Mouse (Mus musculus) stomach, embryonic 15.5 days (tissue): Measurements from ENCODE around the gene Inmt. TPM values are rescaled to one million over a fixed set of nuclear protein-coding genes. Genes with fewer than 3 reads are reported as not detected.

Source experiments
- ATAC-seq: fragments of 200-750 bp; cut with Nextera tagmentation; 2 replicates; pipeline ENCODE4 v1.8.0; 2017; ENCODE audit warnings: low read depth, moderate number of reproducible peaks, moderate TSS enrichment; ENCODE audit not compliant: insufficient read depth, low FRiP score
- H3K27ac ChIP-seq: fragments of 300-500 bp; sonication (generic); 2 replicates; pipeline ENCODE4 v1.5.1; 2015; ENCODE audit warnings: mild to moderate bottlenecking, inconsistent platforms
- H3K27me3 ChIP-seq: fragments of 300-500 bp; sonication (generic); replicated peaks from 2 replicates; pipeline ENCODE4 v1.6.1; 2015; ENCODE audit warnings: inconsistent platforms
- H3K36me3 ChIP-seq: fragments of 300-500 bp; sonication (generic); 2 replicates; pipeline ENCODE4 v1.6.1; 2015; ENCODE audit warnings: inconsistent platforms
- H3K4me1 ChIP-seq: fragments of 300-500 bp; sonication (generic); 2 replicates; pipeline ENCODE4 v1.6.1; 2015; ENCODE audit warnings: inconsistent platforms
- H3K4me2 ChIP-seq: fragments of 300-500 bp; sonication (generic); 2 replicates; pipeline ENCODE4 v1.6.1; 2015; ENCODE audit warnings: mild to moderate bottlenecking, inconsistent platforms
- H3K4me3 ChIP-seq: fragments of 300-500 bp; sonication (generic); replicated peaks from 2 replicates; pipeline ENCODE4 v1.5.1; 2015; ENCODE audit warnings: inconsistent platforms
- H3K9ac ChIP-seq: fragments of 300-500 bp; sonication (generic); 2 replicates; pipeline ENCODE4 v1.6.1; 2015; ENCODE audit warnings: inconsistent platforms
- H3K9me3 ChIP-seq: fragments of 300-500 bp; sonication (generic); 2 replicates; pipeline ENCODE4 v1.6.1; 2016; ENCODE audit warnings: inconsistent platforms
- WGBS: fragments of 180-500 bp; shearing (Covaris S2); methylation state at CpG from one replicate; pipeline ENCODE4 v1.1.7; 2015; 5-methylcytosine and 5-hydroxymethylcytosine counted together
- polyA plus RNA-seq: library from polyadenylated mRNA; unstranded; fragments of >200 nt; fragmentation: Nextera tagmentation; extraction: Ambion mirVana; gene quantifications from 2 replicates; pipeline ENCODE4 v1.2.1, GENCODE M21; 2015

Gene Inmt
- polyA plus RNA-seq, 1 experiment from 2014 or later, result 0.12 TPM

DNA sequence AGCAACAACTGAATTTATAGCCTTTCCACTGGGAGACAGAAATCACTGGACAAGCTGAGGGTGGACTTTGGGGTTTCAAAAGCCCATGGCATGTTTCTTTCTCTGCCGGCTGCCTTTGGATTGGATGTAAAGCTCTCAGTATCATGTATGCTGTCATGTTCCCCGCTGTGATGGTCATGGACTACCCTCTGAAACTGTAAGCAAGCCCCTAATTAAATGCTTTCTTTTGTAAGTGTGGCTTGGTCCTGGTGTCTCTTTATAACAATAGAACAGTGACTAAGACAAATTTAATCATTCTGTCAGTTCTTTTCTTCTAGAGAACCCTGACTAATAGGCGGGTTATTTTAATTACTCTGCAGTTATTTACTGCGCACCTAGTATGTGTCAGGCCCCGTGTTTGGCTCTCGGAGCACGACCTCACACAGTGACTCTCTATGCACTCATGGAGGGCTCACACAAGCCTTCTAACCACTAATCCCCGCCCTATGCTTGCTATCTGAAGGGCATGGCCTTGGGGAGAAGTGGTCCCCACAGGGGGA lies 11.7 kb downstream of the Inmt start:
- 84% methylated on average over 8 of the region's 8 CpGs for WGBS
- Histone ChIP-seq H3K4me3 (no peak overlapping the region), H3K4me2 (no peak overlapping the region), H3K27ac (no peak overlapping the region), H3K36me3 (no peaks in the 10 kb centered on the region), H3K9ac (no peak overlapping the region), H3K9me3 (no peaks in the 10 kb centered on the region), H3K27me3 (no peaks in the 10 kb centered on the region), H3K4me1 (no peaks in the 10 kb centered on the region)
- ATAC-seq, result no peak

DNA sequence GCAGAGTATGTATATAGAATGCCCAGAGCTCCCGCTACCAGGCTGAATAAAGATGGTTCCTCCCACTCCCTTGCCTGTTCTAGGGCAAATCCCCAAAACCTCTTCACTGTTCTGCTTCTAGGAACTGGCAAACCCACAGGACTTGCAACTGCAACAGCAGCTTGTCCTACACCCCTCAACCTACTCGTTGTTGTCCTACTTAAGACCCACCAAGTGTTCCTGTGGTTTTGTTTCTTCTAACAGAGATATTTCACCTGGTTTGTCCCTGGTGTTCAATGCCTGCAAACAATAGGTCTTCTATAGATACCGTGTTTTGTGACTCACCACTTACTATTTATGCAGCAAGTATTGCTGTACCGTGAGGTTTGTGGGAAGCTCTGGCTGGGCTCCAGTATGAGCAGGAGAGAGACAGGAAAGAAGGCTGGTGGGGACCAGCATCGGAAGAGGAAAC lies 13.5 kb downstream of the Inmt start:
- Histone ChIP-seq H3K9me3 (no peaks in the 10 kb centered on the region), H3K27me3 (no peaks in the 10 kb centered on the region), H3K27ac (no peak overlapping the region), H3K4me2 (no peak overlapping the region), H3K9ac (no peak overlapping the region), H3K4me1 (no peaks in the 10 kb centered on the region), H3K36me3 (no peaks in the 10 kb centered on the region), H3K4me3 (no peak overlapping the region)
- no peak for ATAC-seq
- 75% methylated on average over 5 of the region's 5 CpGs for WGBS

- Histone ChIP-seq H3K9me3 (no peaks in the 10 kb centered on the region), H3K27me3 (no peaks in the 10 kb centered on the region)
Observed at GRCm38 (mm10) chr6:55159256-55159655, 15.6 kb downstream of the Inmt start.

GRCm38 (mm10) chr6:55152226-55152625 lies 22.6 kb downstream of the Inmt start:
- 91% methylated on average over 3 of the region's 3 CpGs for WGBS

More at GRCm38 (mm10) chr6:55159256-55159655, 15.6 kb downstream of the Inmt start:
- Histone ChIP-seq H3K4me1 (no peaks in the 10 kb centered on the region), H3K27ac (no peak overlapping the region), H3K9ac (no peak overlapping the region), H3K36me3 (no peaks in the 10 kb centered on the region), H3K4me2 (no peak overlapping the region), H3K4me3 (no peak overlapping the region)
- 70% methylated on average over 1 of the region's 1 CpGs for WGBS
- no peak for ATAC-seq

GRCm38 (mm10) chr6:55146138-55146537 lies 28.7 kb downstream of the Inmt start:
- Histone ChIP-seq H3K36me3 (no peaks in the 10 kb centered on the region), H3K4me2 (no peak overlapping the region), H3K9ac (no peak overlapping the region), H3K4me1 (no peaks in the 10 kb centered on the region), H3K9me3 (no peaks in the 10 kb centered on the region), H3K27ac (no peak overlapping the region), H3K4me3 (no peak overlapping the region), H3K27me3 (no peaks in the 10 kb centered on the region)
- ATAC-seq, result no peak
- WGBS, result 51% methylated on average over 4 of the region's 4 CpGs

More at GRCm38 (mm10) chr6:55152226-55152625, 22.6 kb downstream of the Inmt start:
- H3K4me1 ChIP-seq, result no peaks in the 10 kb centered on the region
- H3K9ac ChIP-seq, result no peak overlapping the region
- ATAC-seq, result no peak
- H3K27me3 ChIP-seq, result no peaks in the 10 kb centered on the region
- H3K4me3 ChIP-seq, result no peak overlapping the region
- no peak overlapping the region for H3K4me2 ChIP-seq
- no peaks in the 10 kb centered on the region for H3K36me3 ChIP-seq
- no peaks in the 10 kb centered on the region for H3K9me3 ChIP-seq
- H3K27ac ChIP-seq, result no peak overlapping the region

DNA sequence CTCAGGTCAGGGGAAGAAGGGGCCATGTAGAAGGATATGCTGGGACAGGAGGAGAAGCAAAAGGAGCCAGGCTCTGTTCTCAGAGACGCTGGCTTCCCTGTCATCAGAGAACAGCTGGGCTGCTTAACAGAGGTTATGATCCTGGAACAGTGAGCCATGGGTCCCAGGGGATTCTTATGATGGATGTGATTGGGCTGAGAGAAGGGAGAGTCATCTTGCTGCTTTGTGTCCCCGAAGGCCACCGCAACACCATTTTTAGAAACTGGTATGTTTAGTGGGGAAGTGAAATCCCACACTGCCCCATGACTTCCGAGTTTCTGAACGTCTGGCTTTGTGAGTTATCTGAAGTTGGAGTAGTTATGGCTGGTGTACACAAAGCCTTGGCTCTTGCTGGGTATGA lies 29.6 kb downstream of the Inmt start:
- Histone ChIP-seq H3K27me3 (no peaks in the 10 kb centered on the region), H3K4me1 (no peaks in the 10 kb centered on the region), H3K27ac (no peak overlapping the region), H3K9me3 (no peaks in the 10 kb centered on the region), H3K9ac (no peak overlapping the region), H3K4me2 (no peak overlapping the region), H3K36me3 (no peaks in the 10 kb centered on the region), H3K4me3 (no peak overlapping the region)
- WGBS, result 76% methylated on average over 5 of the region's 5 CpGs
- ATAC-seq, result no peak

DNA sequence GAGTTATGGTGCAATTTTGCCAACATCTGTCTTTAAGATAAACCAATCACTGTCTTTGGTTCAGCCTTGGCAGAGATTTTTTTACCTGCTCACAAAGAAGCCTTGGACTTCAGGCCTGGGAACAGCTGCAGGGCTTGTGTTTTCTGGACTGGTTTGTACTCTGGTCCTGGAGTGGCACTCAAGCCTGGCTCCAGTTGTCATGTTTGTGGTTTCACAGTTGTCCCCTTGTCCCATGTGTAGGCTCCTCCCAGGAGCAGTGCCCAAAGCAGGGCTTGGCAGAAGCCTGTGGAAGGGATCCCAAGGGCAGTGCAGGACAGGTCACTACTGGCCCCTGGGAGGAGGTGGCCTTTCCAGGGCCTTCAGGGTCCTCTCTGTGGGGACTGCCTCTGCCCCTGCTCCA lies 36.5 kb downstream of the Inmt start:
- no peak for ATAC-seq
- no peak overlapping the region for H3K4me2 ChIP-seq
- no peaks in the 10 kb centered on the region for H3K4me1 ChIP-seq
- no peak overlapping the region for H3K9ac ChIP-seq
- H3K36me3 ChIP-seq, result no peaks in the 10 kb centered on the region
- H3K9me3 ChIP-seq, result no peaks in the 10 kb centered on the region
- no peak overlapping the region for H3K4me3 ChIP-seq
- no peak overlapping the region for H3K27ac ChIP-seq
- H3K27me3 ChIP-seq, result no peaks in the 10 kb centered on the region

- no peak overlapping the region for H3K27ac ChIP-seq
- no peak overlapping the region for H3K4me2 ChIP-seq
- H3K4me1 ChIP-seq, result no peaks in the 10 kb centered on the region
- no peaks in the 10 kb centered on the region for H3K27me3 ChIP-seq
- no peak overlapping the region for H3K4me3 ChIP-seq
- WGBS, result 70% methylated on average over 1 of the region's 1 CpGs
- no peaks in the 10 kb centered on the region for H3K9me3 ChIP-seq
- no peak overlapping the region for H3K9ac ChIP-seq
- no peaks in the 10 kb centered on the region for H3K36me3 ChIP-seq
- ATAC-seq, result no peak
Observed at GRCm38 (mm10) chr6:55133425-55133824, 41.4 kb downstream of the Inmt start.

DNA sequence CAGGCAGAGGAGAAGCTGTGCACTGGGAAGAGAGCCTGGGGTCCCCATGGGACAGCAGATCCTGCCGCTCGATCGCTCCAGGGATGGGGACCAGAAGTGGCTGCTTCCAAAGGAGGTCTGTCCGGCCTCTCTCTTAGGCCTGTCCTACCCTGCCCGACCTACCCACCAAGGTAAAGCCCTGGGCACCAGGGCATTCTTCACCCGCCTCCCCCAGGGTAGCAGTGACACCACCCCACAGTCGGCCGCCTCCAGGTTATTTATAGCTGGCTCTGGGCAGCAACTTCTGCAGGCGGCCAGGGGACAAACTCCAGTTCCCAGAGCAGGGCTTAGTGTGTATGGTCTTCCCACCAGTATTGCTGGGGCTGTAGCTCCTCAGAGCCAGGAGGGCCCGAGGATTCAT lies 42.0 kb downstream of the Inmt start, which contains the start of gene Crhr2:
Gene Crhr2 (minus strand): TSS at position 223 of the 400 bp plus-strand sequence.
- Histone ChIP-seq H3K9ac (no peak within 1 kb of the TSS), H3K36me3 (no peaks in the 10 kb centered on the region), H3K4me2 (no peak within 1 kb of the TSS), H3K4me3 (no peak within 1 kb of the TSS), H3K9me3 (no peaks in the 10 kb centered on the region), H3K27ac (no peak within 1 kb of the TSS), H3K27me3 (no peaks in the 10 kb centered on the region), H3K4me1 (no peaks in the 10 kb centered on the region)
- no peak for ATAC-seq
- WGBS, result 76% methylated on average over 10 of the region's 10 CpGs

DNA sequence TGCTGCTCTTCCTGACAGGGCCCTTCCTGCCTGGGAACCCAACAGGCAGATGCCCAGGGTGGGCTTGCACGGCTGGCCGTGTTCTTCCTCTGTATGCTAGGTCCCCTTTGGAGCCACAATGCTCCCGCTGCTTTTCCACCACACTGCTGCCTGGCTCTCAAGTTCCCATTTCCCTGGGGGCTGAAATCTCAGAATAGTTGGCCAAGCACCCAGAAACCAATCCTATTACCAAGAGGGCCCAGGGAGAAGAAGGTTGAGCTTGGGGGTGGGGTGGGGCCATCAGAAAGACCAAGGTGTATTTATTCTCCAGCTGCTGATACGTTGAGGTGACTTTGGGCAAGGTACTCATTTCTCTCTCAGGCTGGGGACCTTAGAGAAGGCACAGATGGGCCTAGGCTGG lies 43.5 kb downstream of the Inmt start:
- no peaks in the 10 kb centered on the region for H3K9me3 ChIP-seq
- WGBS, result 88% methylated on average over 4 of the region's 4 CpGs
- no peak overlapping the region for H3K27ac ChIP-seq
- H3K36me3 ChIP-seq, result no peaks in the 10 kb centered on the region
- no peak overlapping the region for H3K4me3 ChIP-seq
- ATAC-seq, result no peak
- H3K9ac ChIP-seq, result no peak overlapping the region
- no peak overlapping the region for H3K4me2 ChIP-seq
- no peaks in the 10 kb centered on the region for H3K4me1 ChIP-seq
- no peaks in the 10 kb centered on the region for H3K27me3 ChIP-seq

GRCm38 (mm10) chr6:55130631-55131030 lies 44.2 kb downstream of the Inmt start:
- ATAC-seq, result no peak

DNA sequence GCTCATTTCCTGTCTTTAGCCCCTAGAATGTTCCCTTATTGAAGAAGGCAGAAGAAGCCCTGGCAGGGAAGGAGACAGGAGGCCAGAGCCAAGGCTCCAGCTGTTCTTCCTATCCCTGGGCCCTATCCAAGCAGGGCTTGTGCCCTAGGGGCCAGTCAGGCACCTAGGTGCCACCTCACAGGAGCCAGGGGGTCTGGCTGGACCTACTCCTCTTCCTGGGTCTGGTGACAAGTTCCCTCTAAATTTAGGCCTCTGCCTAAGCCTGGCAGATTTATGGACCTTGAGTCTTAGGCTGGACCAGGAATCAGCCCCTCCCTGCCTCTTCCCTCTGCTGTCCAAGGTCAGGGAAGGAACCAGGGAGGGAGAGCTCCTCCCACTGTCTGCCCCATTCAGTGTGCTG lies 46.5 kb downstream of the Inmt start:
- Histone ChIP-seq H3K27ac (no peak overlapping the region), H3K4me3 (no peak overlapping the region), H3K9me3 (no peaks in the 10 kb centered on the region), H3K27me3 (0 out of 2 replicates have a peak, but pooled peaks cover 5% of the 10 kb centered on the region), H3K4me1 (no peaks in the 10 kb centered on the region), H3K9ac (no peak overlapping the region), H3K4me2 (no peak overlapping the region), H3K36me3 (no peaks in the 10 kb centered on the region)
- no peak for ATAC-seq

More at GRCm38 (mm10) chr6:55130631-55131030, 44.2 kb downstream of the Inmt start:
- Histone ChIP-seq H3K27me3 (no peaks in the 10 kb centered on the region), H3K9ac (no peak overlapping the region), H3K27ac (no peak overlapping the region), H3K4me1 (no peaks in the 10 kb centered on the region), H3K4me3 (no peak overlapping the region), H3K9me3 (no peaks in the 10 kb centered on the region), H3K36me3 (no peaks in the 10 kb centered on the region), H3K4me2 (no peak overlapping the region)
- WGBS, result 46% methylated on average over 6 of the region's 6 CpGs

DNA sequence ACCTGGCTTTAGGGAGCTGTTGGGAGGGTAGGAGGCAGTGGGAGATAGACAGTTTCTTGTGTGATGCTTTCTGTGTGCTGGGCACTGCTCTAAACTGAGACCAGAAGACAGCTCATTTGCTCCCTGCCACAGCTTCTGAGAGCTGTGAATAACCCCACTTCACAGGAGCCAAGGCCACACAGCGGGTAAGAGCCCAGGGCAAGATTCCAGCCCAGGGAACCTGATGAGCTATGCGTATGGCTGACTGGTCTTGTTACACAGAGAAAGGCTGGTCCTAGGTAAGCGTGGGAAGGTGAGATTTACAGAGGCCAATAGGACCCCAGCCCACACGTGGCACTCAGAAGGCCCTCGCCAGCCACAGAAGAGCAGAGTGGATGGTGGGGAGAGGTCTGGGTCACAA lies 48.3 kb downstream of the Inmt start:
- WGBS, result 76% methylated on average over 5 of the region's 5 CpGs

More for the DNA sequence above, 48.3 kb downstream of the Inmt start:
- Histone ChIP-seq H3K9ac (no peak overlapping the region), H3K27me3 (peaks cover 8% of the 10 kb centered on the region; the same call in 1 of the 2 replicates), H3K9me3 (no peaks in the 10 kb centered on the region), H3K36me3 (no peaks in the 10 kb centered on the region), H3K4me3 (no peak overlapping the region), H3K4me2 (no peak overlapping the region), H3K27ac (no peak overlapping the region), H3K4me1 (no peaks in the 10 kb centered on the region)
- ATAC-seq, result no peak
